Comparison of ENCODE assay signal across 14 mouse cellular contexts in the genomic region with DNA sequence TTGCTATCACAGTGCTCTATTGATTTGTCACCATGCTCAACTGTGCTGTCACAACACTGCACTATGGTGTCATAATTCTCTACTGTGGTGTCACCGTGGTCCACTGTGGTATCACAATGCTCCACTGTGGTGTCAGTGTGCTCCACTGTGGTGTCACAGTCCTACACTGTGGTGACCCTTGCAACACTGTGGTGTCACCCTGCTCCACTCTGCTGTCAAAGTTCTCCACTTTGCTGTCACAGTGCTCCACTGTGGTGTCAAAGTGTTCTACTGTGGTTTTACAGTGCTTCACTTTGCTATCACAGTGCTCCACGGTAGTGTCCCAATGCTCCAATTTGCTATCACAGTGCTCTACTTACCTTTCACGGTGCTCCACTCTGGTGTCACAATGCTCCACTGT.
"Had no signal": no experiment of that assay in that cellular context is flagged by ENCODE, and none has a peak within 500 bp of the region (broad histone marks: within the 10 kb centered on the region; RNA-seq: fewer than 3 reads in every experiment).

No protein-coding gene starts in this region.

- DNase-seq: kidney, adult 2 months; kidney, postnatal 25 days; lung, adult 2 months; lung, postnatal 36 days; midbrain, embryonic 14.5 days; right cerebral cortex, postnatal 14 days had no signal

- H3K36me3 ChIP-seq: kidney, embryonic 15.5 days; limb, embryonic 12.5 days; liver, embryonic 15.5 days; neural tube, embryonic 13.5 days had no signal

- H3K9ac ChIP-seq: kidney, embryonic 15.5 days; limb, embryonic 12.5 days; liver, embryonic 15.5 days; neural tube, embryonic 13.5 days had no signal

- H3K4me2 ChIP-seq: kidney, embryonic 15.5 days; limb, embryonic 12.5 days; liver, embryonic 15.5 days; neural tube, embryonic 13.5 days had no signal

- H3K9me3 ChIP-seq: kidney, embryonic 15.5 days; limb, embryonic 12.5 days; neural tube, embryonic 13.5 days had no signal

- H3K4me1 ChIP-seq: kidney, embryonic 15.5 days; limb, embryonic 12.5 days; liver, embryonic 15.5 days; neural tube, embryonic 13.5 days had no signal

- H3K4me3 ChIP-seq: kidney, embryonic 15.5 days; left cerebral cortex, adult 2 months; limb, embryonic 12.5 days; liver, embryonic 15.5 days; neural tube, embryonic 13.5 days had no signal

- H3K27ac ChIP-seq: kidney, embryonic 15.5 days; left cerebral cortex, adult 2 months; limb, embryonic 12.5 days; liver, embryonic 15.5 days; neural tube, embryonic 13.5 days had no signal

- H3K27me3 ChIP-seq: kidney, embryonic 15.5 days; limb, embryonic 12.5 days; liver, embryonic 15.5 days; neural tube, embryonic 13.5 days had no signal

- ATAC-seq: hindbrain, embryonic 16.5 days; inflammation-experienced regulatory T-cells, adult 6 months; lung, postnatal 0 days had no signal
